Mouse (Mus musculus): ENCODE results near the gene Wasf2.

Wasf2 gene

GRCm38 (mm10) chr4:133176761-133177403 lies 46.6 kb downstream of the Wasf2 start:
- DNase-seq: peak; percentile 41 to 54

- no peak for DNase-seq
Measured at GRCm38 (mm10) chr4:133178305-133178704, 48.0 kb downstream of the Wasf2 start.

DNA sequence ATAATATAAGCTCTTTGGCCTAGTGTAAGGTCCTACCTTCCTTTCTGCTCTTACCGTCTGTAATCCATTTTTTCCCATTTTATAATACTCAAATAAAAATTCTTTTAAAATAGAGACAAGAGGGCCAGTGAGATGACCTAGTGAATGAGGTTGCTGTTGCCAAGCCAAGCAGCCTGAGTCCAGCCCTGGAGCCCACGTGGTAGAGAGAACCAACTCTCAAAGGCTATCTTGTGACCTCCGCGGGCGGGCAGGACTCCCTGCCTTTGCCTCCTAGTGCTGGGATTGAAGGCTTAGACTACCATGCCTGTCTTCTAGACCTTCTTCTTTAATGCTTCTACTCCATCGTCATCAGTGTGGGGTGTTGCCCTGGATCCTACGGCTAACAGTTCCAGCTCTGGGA lies 49.0 kb downstream of the Wasf2 start:
- DNase-seq: no peak

DNA sequence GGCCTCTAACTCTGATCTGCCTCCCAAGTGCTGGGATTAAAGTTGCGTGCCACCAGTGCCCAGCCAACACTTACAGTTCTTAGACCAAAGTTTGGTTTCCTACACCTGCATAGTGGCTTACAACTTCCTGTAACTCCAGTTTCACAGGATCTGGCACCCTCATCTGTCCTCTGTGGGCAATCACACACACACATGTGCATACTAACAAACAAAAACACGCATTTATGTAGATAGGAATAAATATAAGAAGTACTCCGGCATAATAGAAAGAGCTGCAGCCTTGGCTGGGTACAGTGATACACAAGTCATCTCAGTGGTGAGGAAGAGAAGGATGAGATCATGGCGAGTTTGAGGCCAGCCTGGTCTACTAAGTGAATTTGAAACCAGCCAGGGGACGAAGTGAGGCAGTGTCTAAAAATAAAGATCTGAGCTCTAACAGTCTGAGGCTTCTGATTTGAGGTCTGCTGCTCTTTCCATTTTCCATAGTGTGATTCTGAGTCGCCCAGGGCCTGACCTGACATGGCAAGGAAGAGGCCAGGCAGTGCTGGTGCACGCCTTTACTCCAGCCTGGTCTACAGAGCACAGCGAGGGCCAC lies 52.2 kb downstream of the Wasf2 start:
- DNase-seq: no peak

DNA sequence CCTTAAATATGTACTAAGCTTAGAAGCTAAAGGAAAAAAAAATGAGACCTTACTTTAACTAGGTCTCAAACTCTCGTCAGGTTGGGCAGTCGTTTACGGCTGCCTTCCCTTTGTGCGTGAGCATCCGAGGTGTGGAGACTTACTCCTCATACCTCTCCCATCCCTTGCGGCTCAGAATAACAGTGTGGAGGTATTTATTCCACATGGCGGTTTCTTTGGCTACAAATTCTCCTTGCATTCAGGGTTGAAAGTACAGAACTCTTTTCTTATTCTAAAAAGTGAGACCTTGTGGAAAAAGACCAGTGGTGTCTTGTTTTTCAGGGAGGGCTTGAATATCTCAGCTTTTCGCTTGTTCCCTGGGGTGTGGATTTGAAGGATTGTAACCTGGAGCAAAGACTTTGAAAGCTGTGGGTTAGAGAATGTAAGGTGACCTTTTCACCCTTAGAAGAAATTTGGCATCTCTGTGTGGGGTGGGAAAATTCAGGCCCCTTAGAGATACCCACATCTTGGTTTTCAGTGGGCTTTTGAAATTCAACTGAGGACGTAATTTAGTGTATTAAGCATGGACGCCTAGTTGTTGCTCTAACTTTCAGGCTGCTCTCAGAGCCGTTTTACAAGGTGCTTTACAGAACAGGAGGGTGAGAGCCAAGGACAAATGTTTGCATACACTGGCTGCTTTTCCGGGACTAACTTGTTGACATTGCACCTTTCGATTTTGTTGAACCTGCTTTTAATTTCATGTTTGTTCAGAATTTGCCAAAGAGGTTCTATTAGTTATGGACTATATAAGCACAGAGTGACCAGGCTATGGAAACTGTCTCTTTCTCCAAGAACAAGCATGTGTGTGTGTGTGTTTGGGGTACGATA lies 54.0 kb downstream of the Wasf2 start:
- DNase-seq: no peak

- peak; percentile 63 to 66 for DNase-seq
Measured at GRCm38 (mm10) chr4:133184898-133185665, 54.8 kb downstream of the Wasf2 start.

DNA sequence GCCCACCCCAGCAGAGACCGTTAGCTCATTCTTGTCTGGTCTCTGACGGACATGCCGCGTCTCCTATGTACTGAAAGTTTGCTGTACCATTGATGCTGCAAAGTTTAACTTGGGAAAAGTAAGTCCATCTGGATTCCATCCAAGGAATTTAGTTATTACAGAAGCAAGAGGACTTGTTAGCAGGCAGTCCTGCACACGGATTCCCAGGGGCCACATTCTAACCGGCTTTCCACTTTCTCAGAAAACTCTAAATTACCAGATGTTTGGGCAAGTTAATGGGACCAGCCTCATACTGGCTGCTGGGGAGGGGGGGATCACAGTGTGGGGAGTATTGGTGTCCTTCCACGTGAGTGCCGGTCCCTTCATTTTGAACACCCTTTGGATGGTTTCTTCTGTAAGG lies 55.6 kb downstream of the Wasf2 start:
- no peak for DNase-seq

- DNase-seq: no peak
Measured at GRCm38 (mm10) chr4:133186856-133187255, 56.6 kb downstream of the Wasf2 start.

- DNase-seq: no peak
Measured at GRCm38 (mm10) chr4:133189396-133189795, 59.1 kb downstream of the Wasf2 start.

GRCm38 (mm10) chr4:133194482-133194881 lies 64.2 kb downstream of the Wasf2 start:
- no peak for DNase-seq

GRCm38 (mm10) chr4:133195014-133195413 lies 64.7 kb downstream of the Wasf2 start:
- DNase-seq: no peak

- no peak for DNase-seq
Measured at GRCm38 (mm10) chr4:133196136-133196535, 65.8 kb downstream of the Wasf2 start.

- DNase-seq: peak; percentile 45 to 53
Measured at GRCm38 (mm10) chr4:133196852-133197251, 66.5 kb downstream of the Wasf2 start.

- peak; percentile 61 to 66 for DNase-seq
Measured at GRCm38 (mm10) chr4:133197355-133197754, 67.0 kb downstream of the Wasf2 start.

DNA sequence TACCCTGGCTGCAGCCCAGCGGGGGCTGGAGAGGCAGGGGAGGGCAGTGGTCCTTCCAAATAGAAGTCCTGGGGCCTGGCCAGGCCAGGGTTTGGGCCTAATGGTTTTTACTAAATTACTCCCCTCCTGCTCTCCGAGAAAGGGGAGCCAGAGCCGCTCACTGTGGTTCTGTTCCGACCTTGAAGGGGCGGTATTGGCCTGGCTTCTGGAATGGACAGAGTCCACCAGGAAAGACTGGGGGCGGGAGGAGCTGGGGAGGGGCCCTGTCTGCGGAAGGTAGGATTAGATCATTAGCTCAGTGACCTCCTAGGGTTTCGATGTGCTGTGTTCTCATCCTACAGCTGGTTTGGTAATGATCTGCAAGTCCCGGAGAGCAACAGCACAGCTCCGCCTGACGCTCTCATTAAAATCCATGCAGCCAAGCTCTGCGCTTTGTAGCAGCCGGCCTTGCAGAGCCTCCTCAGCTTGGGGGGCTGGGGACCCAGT lies 67.5 kb downstream of the Wasf2 start:
- peak; percentile 61 to 62 for DNase-seq

GRCm38 (mm10) chr4:133198337-133199180 lies 68.3 kb downstream of the Wasf2 start:
- peak; percentile 56 to 68 for DNase-seq

GRCm38 (mm10) chr4:133199743-133200142 lies 69.4 kb downstream of the Wasf2 start:
- DNase-seq: no peak

DNA sequence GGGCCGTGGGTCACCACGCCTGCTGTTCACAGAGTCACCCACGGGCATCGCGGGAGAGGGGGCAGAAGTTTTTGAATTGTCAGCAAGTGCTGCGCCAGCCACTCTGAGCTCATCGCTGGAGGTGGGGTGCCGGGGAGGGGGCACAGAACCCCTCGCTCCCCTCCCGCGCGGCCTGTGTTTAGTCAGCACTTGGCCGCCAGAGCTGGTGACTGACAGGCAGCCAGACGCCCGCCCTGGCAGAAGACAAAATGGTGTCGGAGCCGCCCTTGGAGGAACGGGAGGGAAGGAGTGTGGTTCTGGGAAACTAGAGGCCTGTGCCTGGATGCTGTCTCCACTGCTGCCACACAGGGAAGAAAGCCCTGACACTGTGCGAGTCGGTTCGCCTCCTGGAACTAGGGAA lies 70.0 kb downstream of the Wasf2 start:
- peak; percentile 80 to 84 for DNase-seq

- peak; percentile 92 to 93 for DNase-seq
Measured at GRCm38 (mm10) chr4:133201006-133201771, 70.9 kb downstream of the Wasf2 start.

DNA sequence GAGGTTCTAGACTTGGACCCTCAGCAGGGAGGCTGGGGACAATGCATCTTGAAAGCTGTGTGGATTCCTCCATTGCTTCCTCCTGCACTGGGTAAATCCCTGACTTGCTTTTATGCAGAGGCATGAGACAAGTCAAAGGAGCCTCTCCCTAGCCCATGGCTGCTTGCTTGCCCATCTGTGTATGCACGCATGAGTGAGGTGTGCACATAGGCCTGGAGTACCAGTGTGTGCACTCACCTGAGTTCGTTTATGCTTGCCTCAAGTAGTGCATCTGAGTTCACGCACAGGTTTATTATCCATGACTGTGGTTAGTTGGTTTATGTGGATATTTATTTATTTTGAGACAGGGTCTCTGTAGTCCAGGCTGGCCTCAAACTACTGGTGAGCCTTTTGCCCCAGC lies 71.9 kb downstream of the Wasf2 start:
- DNase-seq: no peak

- DNase-seq: no peak
Measured at GRCm38 (mm10) chr4:133203591-133203990, 73.3 kb downstream of the Wasf2 start.
